Mouse (Mus musculus) neural tube, embryonic 15.5 days (tissue): Measurements from ENCODE around the gene Prmt1. TPM values are rescaled to one million over a fixed set of nuclear protein-coding genes. Genes with fewer than 3 reads are reported as not detected.
A peak's percentile ranks its signal among the peaks of the same experiment; 100 is the strongest.

Source experiments
- ATAC-seq: fragments of 200-750 bp; cut with Nextera tagmentation; 2 replicates; pipeline ENCODE4 v1.8.0; 2017; ENCODE audit warnings: mild to moderate bottlenecking, moderate TSS enrichment, moderate library complexity; ENCODE audit not compliant: low FRiP score
- H3K27ac ChIP-seq: fragments of 300-500 bp; sonication (generic); replicated peaks from 2 replicates; pipeline ENCODE4 v1.5.1; 2015; ENCODE audit warnings: mild to moderate bottlenecking, inconsistent platforms
- H3K27me3 ChIP-seq: fragments of 300-500 bp; sonication (generic); replicated peaks from 2 replicates; pipeline ENCODE4 v1.6.1; 2015; ENCODE audit warnings: inconsistent platforms
- H3K36me3 ChIP-seq: fragments of 300-500 bp; sonication (generic); 2 replicates; pipeline ENCODE4 v1.6.1; 2015; ENCODE audit warnings: inconsistent platforms
- H3K4me1 ChIP-seq: fragments of 300-500 bp; sonication (generic); 2 replicates; pipeline ENCODE4 v1.6.1; 2015; ENCODE audit warnings: inconsistent platforms
- H3K4me2 ChIP-seq: fragments of 300-500 bp; sonication (generic); 2 replicates; pipeline ENCODE4 v1.6.1; 2015; ENCODE audit warnings: inconsistent platforms, mild to moderate bottlenecking, moderate library complexity
- H3K4me3 ChIP-seq: fragments of 300-500 bp; sonication (generic); replicated peaks from 2 replicates; pipeline ENCODE4 v1.5.1; 2015; ENCODE audit warnings: mild to moderate bottlenecking, inconsistent platforms
- H3K9ac ChIP-seq: fragments of 300-500 bp; sonication (generic); replicated peaks from 2 replicates; pipeline ENCODE4 v1.6.1; 2015; ENCODE audit warnings: mild to moderate bottlenecking, inconsistent platforms
- H3K9me3 ChIP-seq: fragments of 300-500 bp; sonication (generic); replicated peaks from 2 replicates; pipeline ENCODE4 v1.6.1; 2016; ENCODE audit warnings: inconsistent platforms
- WGBS: fragments of 180-500 bp; shearing (Covaris S2); methylation state at CpG from one replicate; pipeline ENCODE4 v1.1.7; 2015; ENCODE audit warnings: mixed read lengths; 5-methylcytosine and 5-hydroxymethylcytosine counted together
- polyA plus RNA-seq: library from polyadenylated mRNA; unstranded; fragments of >200 nt; fragmentation: Nextera tagmentation; extraction: Ambion mirVana; gene quantifications from 2 replicates; pipeline ENCODE4 v1.2.1, GENCODE M21; 2015

Prmt1 gene
- polyA plus RNA-seq, 1 experiment from 2014 or later = 615 TPM

- H3K27me3 ChIP-seq = no peaks in the 10 kb centered on the region
- H3K4me1 ChIP-seq = peaks cover 54% of the 10 kb centered on the region
- peak within 1 kb of the TSS; percentile 73 for H3K9ac ChIP-seq
- WGBS = under 1% methylated on average over 22 of the region's 22 CpGs
- peak; percentile 64 for ATAC-seq
- no peaks in the 10 kb centered on the region for H3K9me3 ChIP-seq
- peak within 1 kb of the TSS; percentile 92 for H3K4me2 ChIP-seq
- peaks cover 37% of the 10 kb centered on the region for H3K36me3 ChIP-seq
- H3K27ac ChIP-seq = peak within 1 kb of the TSS; percentile 97
- peak within 1 kb of the TSS; percentile 60 for H3K4me3 ChIP-seq
These were observed 11.8 kb downstream of the Prmt1 start, which contains the start of gene Cpt1c for GRCm38 (mm10) chr7:44974383-44975116. Gene Cpt1c, minus strand, starts transcription at chr7:44974851.

- Histone ChIP-seq H3K4me1 (peaks cover 54% of the 10 kb centered on the region), H3K27ac (peak overlapping the region; percentile 97), H3K4me2 (peak overlapping the region; percentile 92), H3K9ac (peak overlapping the region; percentile 73), H3K27me3 (no peaks in the 10 kb centered on the region), H3K4me3 (peak overlapping the region; percentile 60), H3K9me3 (no peaks in the 10 kb centered on the region), H3K36me3 (peaks cover 27% of the 10 kb centered on the region)
- no peak for ATAC-seq
- 35% methylated on average over 14 of the region's 14 CpGs for WGBS
These were observed 12.8 kb downstream of the Prmt1 start for GRCm38 (mm10) chr7:44973415-44974130.

- peak overlapping the region; percentile 55 for H3K9ac ChIP-seq
- ATAC-seq = no peak
- H3K4me1 ChIP-seq = peaks cover 54% of the 10 kb centered on the region
- no peaks in the 10 kb centered on the region for H3K9me3 ChIP-seq
- peak overlapping the region; percentile 55 for H3K4me3 ChIP-seq
- WGBS = 67% methylated on average over 7 of the region's 7 CpGs
- peak overlapping the region; percentile 92 for H3K4me2 ChIP-seq
- H3K36me3 ChIP-seq = peaks cover 21% of the 10 kb centered on the region
- no peaks in the 10 kb centered on the region for H3K27me3 ChIP-seq
- H3K27ac ChIP-seq = peak overlapping the region; percentile 86
These were observed 15.2 kb downstream of the Prmt1 start for GRCm38 (mm10) chr7:44971142-44971541.

- peak overlapping the region; percentile 86 for H3K27ac ChIP-seq
- H3K4me2 ChIP-seq = peak overlapping the region; percentile 92
- peak; percentile 94 for ATAC-seq
- H3K9ac ChIP-seq = peak overlapping the region; percentile 55
- no peaks in the 10 kb centered on the region for H3K9me3 ChIP-seq
- H3K4me3 ChIP-seq = peak overlapping the region; percentile 55
- peaks cover 49% of the 10 kb centered on the region for H3K4me1 ChIP-seq
- WGBS = under 1% methylated on average over 36 of the region's 36 CpGs
- no peaks in the 10 kb centered on the region for H3K27me3 ChIP-seq
- peaks cover 27% of the 10 kb centered on the region for H3K36me3 ChIP-seq
These were observed 16.1 kb downstream of the Prmt1 start for GRCm38 (mm10) chr7:44970231-44970691.

GRCm38 (mm10) chr7:44966638-44967037 is 19.7 kb downstream of the Prmt1 start:
- H3K27me3 ChIP-seq = no peaks in the 10 kb centered on the region
- no peak overlapping the region for H3K9ac ChIP-seq
- no peak overlapping the region for H3K4me2 ChIP-seq
- no peak overlapping the region for H3K27ac ChIP-seq
- 77% methylated on average over 15 of the region's 15 CpGs for WGBS
- H3K9me3 ChIP-seq = no peaks in the 10 kb centered on the region
- no peak overlapping the region for H3K4me3 ChIP-seq
- H3K4me1 ChIP-seq = peaks cover 21% of the 10 kb centered on the region
- ATAC-seq = no peak
- H3K36me3 ChIP-seq = peaks cover 59% of the 10 kb centered on the region

GRCm38 (mm10) chr7:44965975-44966374 is 20.4 kb downstream of the Prmt1 start:
- Histone ChIP-seq H3K4me1 (peaks cover 14% of the 10 kb centered on the region), H3K27ac (no peak overlapping the region), H3K4me2 (no peak overlapping the region), H3K27me3 (no peaks in the 10 kb centered on the region), H3K9ac (no peak overlapping the region), H3K36me3 (peaks cover 66% of the 10 kb centered on the region), H3K4me3 (no peak overlapping the region), H3K9me3 (no peaks in the 10 kb centered on the region)
- ATAC-seq = no peak
- 81% methylated on average over 7 of the region's 7 CpGs for WGBS

- 92% methylated on average over 13 of the region's 13 CpGs for WGBS
- Histone ChIP-seq H3K27ac (no peak overlapping the region), H3K9me3 (no peaks in the 10 kb centered on the region), H3K4me2 (no peak overlapping the region), H3K9ac (no peak overlapping the region), H3K4me1 (peaks cover 5% of the 10 kb centered on the region), H3K27me3 (no peaks in the 10 kb centered on the region), H3K36me3 (peaks cover 75% of the 10 kb centered on the region), H3K4me3 (no peak overlapping the region)
- ATAC-seq = no peak
These were observed 21.4 kb downstream of the Prmt1 start for GRCm38 (mm10) chr7:44964990-44965389.

GRCm38 (mm10) chr7:44962831-44963230 is 23.5 kb downstream of the Prmt1 start:
- Histone ChIP-seq H3K4me2 (no peak overlapping the region), H3K9ac (no peak overlapping the region), H3K4me1 (no peaks in the 10 kb centered on the region), H3K27ac (no peak overlapping the region), H3K36me3 (peaks cover 82% of the 10 kb centered on the region), H3K4me3 (no peak overlapping the region), H3K9me3 (no peaks in the 10 kb centered on the region), H3K27me3 (no peaks in the 10 kb centered on the region)
- ATAC-seq = no peak
- 92% methylated on average over 5 of the region's 5 CpGs for WGBS

- Histone ChIP-seq H3K4me1 (peaks cover 4% of the 10 kb centered on the region), H3K27ac (no peak overlapping the region), H3K9me3 (no peaks in the 10 kb centered on the region), H3K4me3 (no peak overlapping the region), H3K36me3 (peaks cover 79% of the 10 kb centered on the region), H3K4me2 (no peak overlapping the region), H3K9ac (no peak overlapping the region), H3K27me3 (no peaks in the 10 kb centered on the region)
- 87% methylated on average over 8 of the region's 8 CpGs for WGBS
- ATAC-seq = no peak
These were observed 24.0 kb downstream of the Prmt1 start for GRCm38 (mm10) chr7:44962337-44962736.

- Histone ChIP-seq H3K4me2 (no peak overlapping the region), H3K9me3 (no peaks in the 10 kb centered on the region), H3K27me3 (no peaks in the 10 kb centered on the region), H3K4me1 (peaks cover 4% of the 10 kb centered on the region), H3K4me3 (no peak overlapping the region), H3K27ac (no peak overlapping the region), H3K36me3 (peaks cover 63% of the 10 kb centered on the region), H3K9ac (no peak overlapping the region)
- ATAC-seq = no peak
- 91% methylated on average over 13 of the region's 13 CpGs for WGBS
These were observed 25.9 kb downstream of the Prmt1 start for GRCm38 (mm10) chr7:44960512-44960910.

GRCm38 (mm10) chr7:44959874-44960511 is 26.4 kb downstream of the Prmt1 start:
- Histone ChIP-seq H3K27ac (no peak overlapping the region), H3K4me2 (no peak overlapping the region), H3K4me1 (peaks cover 4% of the 10 kb centered on the region), H3K9me3 (no peaks in the 10 kb centered on the region), H3K9ac (no peak overlapping the region), H3K27me3 (no peaks in the 10 kb centered on the region), H3K36me3 (peaks cover 58% of the 10 kb centered on the region), H3K4me3 (no peak overlapping the region)
- no peak for ATAC-seq
- WGBS = 89% methylated on average over 10 of the region's 10 CpGs
